Mouse (Mus musculus) thymus, postnatal 36 days (tissue): ENCODE data around the gene Gpc5.

Experiments
- DNase-seq, 2 experiments: peaks; one replicate each; pipeline ENCODE4 v3.0.0; 2022; ENCODE audit warnings: mixed read lengths in 2 of 2

Gpc5 gene

DNA sequence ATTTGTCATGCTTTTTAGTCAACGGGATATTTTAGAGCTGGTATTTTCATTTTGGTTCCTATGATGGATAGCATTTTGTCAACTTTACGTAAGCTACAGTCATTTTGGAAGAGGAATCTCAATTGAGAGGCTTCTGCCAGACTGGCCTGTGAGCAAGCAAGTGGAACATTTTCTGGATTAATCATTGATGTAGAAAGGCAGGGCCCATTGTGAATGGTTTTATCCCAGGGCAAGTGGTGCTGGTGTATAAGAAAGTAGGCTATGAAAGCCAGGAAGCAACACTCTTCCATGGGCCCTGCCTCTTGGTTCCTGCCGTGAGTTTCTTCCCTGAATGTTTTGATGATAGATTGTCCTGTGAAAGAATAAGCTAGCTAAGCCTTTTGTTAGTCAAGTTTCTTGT is 777.1 kb downstream of the Gpc5 start:
- DNase-seq = no peak

GRCm38 (mm10) chr14:115976062-115976461 is 884.0 kb downstream of the Gpc5 start:
- DNase-seq = no peak

- no peak for DNase-seq
These were observed 887.2 kb downstream of the Gpc5 start for GRCm38 (mm10) chr14:115979233-115979632.

DNA sequence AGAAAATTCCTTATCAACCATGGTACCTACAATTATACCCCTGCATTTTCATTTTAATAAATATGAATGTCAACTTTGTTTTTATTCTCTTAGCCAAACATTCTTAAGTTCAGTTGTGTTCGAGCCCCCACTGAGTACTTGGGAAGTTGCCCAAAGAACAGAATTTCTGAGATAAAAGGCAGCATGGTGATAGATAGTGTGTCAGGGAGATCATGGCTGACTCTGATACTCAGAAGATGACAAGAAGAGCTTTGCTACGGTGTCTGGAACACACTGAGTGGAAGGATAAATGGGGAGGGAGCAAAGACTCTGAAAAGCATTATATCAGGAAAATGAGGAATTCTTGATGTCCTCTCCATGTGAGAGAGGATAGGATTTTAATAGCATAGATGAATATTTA is 898.7 kb downstream of the Gpc5 start:
- no peak for DNase-seq

- DNase-seq = no peak
These were observed 901.6 kb downstream of the Gpc5 start for GRCm38 (mm10) chr14:115993520-115994106.

- DNase-seq = no peak
These were observed 906.9 kb downstream of the Gpc5 start for GRCm38 (mm10) chr14:115998931-115999330.

- no peak for DNase-seq
These were observed 995.0 kb downstream of the Gpc5 start for GRCm38 (mm10) chr14:116087010-116087409.

DNA sequence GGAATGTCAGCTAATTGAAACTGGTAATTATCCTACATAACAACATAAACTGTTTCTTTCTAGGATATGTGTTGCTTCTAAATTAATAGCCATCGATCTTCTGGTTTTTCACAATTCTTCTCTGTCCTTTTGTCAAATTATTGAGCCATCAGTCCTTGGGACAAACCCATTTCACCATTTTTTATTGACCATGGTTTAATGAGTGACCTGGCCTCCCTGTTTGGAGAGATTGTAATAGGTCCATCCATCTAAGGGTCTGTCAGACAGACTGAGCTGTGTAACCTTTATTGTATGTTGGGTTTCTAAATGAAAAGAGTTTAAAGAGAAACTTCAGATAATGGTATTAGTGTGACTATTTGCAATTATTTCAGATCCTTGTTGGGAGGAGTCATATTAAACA is 1035.9 kb downstream of the Gpc5 start:
- DNase-seq = no peak

GRCm38 (mm10) chr14:116137330-116137729 is 1045.3 kb downstream of the Gpc5 start:
- no peak for DNase-seq

- no peak for DNase-seq
These were observed 1045.8 kb downstream of the Gpc5 start for GRCm38 (mm10) chr14:116137772-116138171.

DNA sequence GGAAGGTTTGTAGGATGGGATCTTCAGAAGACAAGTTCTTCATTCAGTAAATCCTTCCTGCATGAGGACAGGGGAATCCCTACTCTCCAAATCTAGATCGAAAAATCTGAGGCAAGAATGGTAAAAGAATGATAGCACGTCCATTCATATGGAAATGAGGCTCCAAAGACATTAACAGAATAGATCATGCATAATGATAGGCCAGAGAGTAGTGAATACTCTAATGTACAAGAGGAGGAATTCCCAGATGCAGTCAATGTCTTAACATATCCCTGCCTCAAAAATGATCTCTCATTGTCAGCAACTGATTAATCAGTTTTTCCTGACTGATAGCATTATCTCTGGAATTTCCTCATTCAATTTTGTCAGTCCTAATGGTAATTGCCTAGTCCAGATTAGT is 1070.6 kb downstream of the Gpc5 start:
- DNase-seq = no peak

- DNase-seq = no peak
These were observed 1075.4 kb downstream of the Gpc5 start for GRCm38 (mm10) chr14:116167401-116167800.

GRCm38 (mm10) chr14:116169129-116169528 is 1077.1 kb downstream of the Gpc5 start:
- DNase-seq = no peak

- DNase-seq = no peak
These were observed 1095.0 kb downstream of the Gpc5 start for GRCm38 (mm10) chr14:116186981-116187380.

DNA sequence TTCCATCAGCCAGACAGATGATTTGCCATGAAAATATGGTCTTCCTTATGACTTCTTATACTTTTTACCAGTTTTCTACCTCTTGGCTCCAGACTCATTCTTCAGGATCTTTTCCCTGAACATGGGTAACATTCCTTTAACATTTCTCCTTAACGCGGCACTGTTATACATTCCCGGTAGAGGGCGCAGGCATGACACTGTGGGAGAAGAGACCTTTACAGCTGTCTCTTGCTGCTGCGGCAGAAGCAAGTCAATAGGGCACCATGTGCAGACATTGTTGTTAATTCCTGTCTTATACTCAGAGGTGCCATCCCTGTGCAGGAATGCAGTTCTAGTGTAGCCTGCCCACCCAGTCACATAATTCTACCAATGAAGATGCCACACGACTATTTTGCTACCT is 1115.0 kb downstream of the Gpc5 start:
- DNase-seq = peak; percentile 4 to 6

DNA sequence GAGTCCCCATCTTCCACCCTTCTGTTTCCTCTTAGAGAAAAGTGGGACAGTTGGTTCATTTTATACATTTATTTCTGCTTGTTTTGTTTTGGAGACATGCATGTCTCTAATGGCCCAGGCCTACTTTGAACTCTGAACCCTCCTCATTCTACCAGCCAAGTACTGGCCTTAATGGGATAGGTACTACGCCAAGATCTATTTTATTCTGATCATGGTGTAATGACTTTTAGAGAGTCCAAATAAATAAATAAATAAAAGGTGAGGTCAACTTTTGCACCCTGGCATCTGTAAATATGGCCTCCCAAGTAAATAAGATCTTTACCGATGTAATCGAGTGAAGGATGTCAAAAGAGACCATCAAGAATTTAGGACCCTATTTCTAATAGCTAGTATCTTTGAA is 1116.6 kb downstream of the Gpc5 start:
- no peak for DNase-seq

DNA sequence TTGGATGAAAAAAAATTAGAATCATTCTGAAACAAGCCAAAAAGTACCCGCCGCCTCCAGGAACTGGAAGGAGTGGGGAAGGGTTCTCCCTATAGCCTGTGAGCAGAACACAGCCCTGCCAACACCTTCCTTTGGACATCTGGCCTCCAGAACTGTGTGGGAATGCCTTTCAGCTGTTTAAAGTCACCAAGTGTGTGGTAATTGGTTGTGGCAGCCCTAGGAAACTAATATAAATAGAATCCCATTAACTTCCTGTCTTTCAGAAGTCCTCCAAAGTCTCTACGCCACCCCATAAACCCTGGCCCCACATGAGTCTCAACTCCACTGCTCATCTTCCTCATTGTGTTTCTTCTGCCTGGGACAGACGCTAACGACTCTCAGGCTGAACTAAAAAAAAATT is 1117.0 kb downstream of the Gpc5 start:
- no peak for DNase-seq

- peak in 1 of 2 experiments; percentile 9 for DNase-seq
These were observed 1118.3 kb downstream of the Gpc5 start for GRCm38 (mm10) chr14:116210304-116210703.

GRCm38 (mm10) chr14:116212029-116212428 is 1120.0 kb downstream of the Gpc5 start:
- no peak for DNase-seq

DNA sequence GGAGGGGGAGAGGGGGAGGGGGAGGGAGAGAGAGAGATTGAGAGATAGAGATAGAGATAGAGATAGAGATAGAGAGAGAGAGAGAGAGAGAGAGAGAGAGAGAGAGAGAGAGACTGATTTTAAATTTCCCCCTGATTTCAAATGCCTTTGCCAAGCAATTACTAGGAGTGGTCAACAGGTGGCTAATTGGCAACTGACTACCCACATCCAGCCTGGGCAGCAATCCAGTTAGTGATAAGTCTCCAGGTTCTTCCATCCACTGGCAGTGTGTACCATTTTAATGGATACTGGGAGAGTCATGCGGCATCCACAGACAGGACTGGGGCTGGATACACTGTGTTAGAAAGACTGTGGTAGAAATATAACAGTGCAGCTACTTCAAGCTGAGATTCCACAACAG is 1166.1 kb downstream of the Gpc5 start:
- no peak for DNase-seq

- DNase-seq = no peak
These were observed 1216.5 kb downstream of the Gpc5 start for GRCm38 (mm10) chr14:116308541-116308940.

- no peak for DNase-seq
These were observed 1225.5 kb downstream of the Gpc5 start for GRCm38 (mm10) chr14:116317491-116317890.

GRCm38 (mm10) chr14:116336182-116336581 is 1244.2 kb downstream of the Gpc5 start:
- DNase-seq = no peak

DNA sequence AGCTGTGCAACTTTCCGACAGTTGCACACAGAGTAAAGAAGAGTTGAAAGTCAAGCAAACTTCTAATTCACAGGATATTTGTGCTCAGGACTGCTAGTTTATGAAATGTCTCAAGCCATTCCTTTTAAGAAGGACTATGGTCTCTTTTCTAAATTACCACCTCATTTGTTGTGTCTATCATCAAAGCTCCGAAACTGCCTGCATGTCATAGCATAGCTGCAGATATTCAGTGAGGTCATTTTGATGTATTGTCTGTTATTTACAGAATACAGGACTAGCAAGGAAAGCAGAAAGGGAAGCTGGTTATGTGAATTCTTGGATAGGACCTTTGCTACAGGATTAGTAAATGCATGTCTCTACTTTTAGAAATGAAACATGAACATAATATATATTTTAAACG is 1246.4 kb downstream of the Gpc5 start:
- no peak for DNase-seq

- no peak for DNase-seq
These were observed 1256.5 kb downstream of the Gpc5 start for GRCm38 (mm10) chr14:116348560-116348959.

DNA sequence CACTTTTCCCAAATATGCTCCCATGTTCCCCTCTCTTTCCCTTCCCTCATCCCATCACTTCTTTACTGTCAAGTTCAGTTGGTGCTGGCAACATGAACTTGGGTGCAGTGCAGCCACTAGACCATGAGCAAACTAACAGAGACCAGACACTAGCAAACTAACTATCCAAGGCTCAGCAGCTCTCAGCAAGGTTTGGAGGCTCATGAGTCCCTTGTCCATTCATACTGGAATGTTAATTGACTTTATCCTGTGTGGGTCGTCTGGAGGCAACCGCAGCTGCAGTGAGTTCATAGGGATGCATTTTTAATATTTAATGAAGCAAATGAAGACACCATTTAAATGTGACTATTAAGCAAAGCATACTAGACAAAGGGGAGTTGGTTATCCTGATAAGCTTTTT is 1292.6 kb downstream of the Gpc5 start:
- DNase-seq = no peak
